Mouse (Mus musculus) Muller cell, postnatal 12 days (primary cell): ENCODE results near the gene Ube2f.

Experiments
- DNase-seq: peaks from one replicate; pipeline ENCODE4 v3.0.0-alpha.2; 2015; ENCODE audit errors: inconsistent ontology term

Gene Ube2f

DNA sequence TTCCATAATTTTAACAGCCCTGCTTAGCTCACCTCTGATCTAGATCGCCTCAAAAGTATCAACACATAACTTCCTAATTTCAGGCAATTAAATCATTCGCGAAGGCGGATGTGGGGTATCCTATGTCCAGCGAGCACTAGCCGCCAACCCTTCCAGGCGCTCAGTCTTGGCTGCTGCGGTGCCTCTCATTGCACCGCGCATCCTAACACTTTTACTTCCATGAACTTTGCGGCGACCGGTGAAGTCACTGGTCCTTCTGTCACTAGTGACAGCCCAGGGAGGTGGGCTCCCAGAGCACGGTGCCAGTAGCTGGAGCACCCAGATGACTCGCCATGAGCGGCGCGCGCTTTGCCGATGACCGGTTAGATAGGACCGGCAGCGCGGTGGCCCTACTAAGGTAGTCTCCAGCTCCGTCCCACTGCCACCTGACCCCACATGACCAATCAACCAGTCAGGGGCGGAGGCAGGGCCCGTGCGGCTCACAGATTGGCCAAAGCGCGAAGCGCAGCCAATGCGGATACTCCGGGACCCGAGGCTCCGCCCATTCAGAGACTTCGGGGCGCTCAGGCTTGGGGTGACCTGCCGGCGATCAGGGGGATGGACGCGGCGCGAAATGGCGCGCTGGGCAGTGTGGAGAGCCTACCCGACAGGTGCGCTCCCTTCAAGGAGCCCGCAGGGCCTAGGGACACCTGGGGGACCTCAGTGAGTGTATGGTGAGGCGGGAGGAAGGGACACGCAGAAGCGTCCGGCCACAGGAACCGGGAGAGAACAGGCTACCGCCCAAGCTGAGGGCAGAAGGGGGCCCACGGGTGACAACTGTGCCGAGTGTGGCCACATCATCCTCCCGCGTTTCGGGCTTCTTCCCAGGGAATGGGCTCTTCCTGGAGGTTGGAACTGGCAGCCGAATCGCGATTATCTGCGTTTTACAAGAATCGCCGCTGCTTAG lies 48.0 kb downstream of the Ube2f start, which contains the start of gene Scly:
Scly (plus strand) TSS at position 540 of the 946 bp plus-strand sequence.
- peak; percentile 97 for DNase-seq

DNA sequence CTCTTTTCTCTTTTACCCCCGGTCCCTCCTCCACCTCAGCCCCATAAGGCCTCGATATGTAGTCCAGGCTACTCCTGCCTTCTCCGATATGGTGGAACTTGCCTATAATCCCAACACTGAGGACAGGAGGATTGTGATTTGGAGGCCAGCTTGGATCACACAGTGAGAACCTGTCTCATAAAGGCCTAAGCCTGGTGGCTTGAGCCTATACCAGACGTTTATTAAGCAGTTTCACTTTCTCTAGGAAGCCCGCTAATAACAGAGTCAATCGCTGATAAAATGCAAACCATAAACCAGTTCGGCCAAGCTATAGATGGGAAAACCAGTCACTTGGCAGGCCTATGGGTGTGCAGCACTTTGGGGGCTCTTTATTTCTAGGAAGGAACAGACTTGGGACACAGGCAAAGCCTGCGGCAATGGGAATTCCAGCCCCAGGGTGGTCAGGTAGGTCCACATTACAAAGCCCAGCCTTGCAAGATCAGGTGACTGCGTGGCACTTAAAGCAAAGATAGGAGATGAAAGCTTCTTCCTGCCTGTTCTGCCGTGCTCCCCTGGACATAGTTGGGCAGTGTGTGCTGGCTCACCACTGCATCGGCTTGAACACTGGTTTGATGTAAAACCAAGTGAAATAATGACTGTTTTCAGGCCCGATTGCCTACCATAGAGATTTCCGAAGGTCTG lies 49.1 kb downstream of the Ube2f start:
- peak; percentile 11 for DNase-seq

- DNase-seq = peak; percentile 19
These were observed 49.8 kb downstream of the Ube2f start for GRCm38 (mm10) chr1:91299707-91300426.

GRCm38 (mm10) chr1:91301206-91301920 lies 51.3 kb downstream of the Ube2f start:
- no peak for DNase-seq

- no peak for DNase-seq
These were observed 51.9 kb downstream of the Ube2f start for GRCm38 (mm10) chr1:91302021-91302420.

DNA sequence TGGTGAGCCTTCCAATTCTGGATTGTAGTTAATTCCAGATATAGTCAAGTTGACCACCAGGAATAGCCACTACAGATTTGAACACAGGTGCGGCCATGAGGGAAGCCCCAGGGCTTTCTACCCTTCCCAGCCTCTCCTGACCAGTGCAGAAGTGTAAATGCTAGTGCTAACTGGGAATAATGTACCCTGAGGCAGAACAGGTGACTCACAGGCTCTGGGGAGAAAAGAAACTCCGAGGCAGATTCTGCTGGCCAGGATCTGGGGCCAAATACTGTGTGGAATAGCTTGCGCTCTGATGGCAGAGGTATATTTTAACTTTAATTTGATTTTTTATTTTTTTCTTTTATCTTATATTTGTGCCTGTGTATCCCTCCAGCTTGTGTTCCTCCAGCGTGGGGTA lies 54.5 kb downstream of the Ube2f start:
- no peak for DNase-seq

- no peak for DNase-seq
These were observed 59.4 kb downstream of the Ube2f start for GRCm38 (mm10) chr1:91309366-91310085.

- no peak for DNase-seq
These were observed 62.2 kb downstream of the Ube2f start for GRCm38 (mm10) chr1:91312273-91312672.

DNA sequence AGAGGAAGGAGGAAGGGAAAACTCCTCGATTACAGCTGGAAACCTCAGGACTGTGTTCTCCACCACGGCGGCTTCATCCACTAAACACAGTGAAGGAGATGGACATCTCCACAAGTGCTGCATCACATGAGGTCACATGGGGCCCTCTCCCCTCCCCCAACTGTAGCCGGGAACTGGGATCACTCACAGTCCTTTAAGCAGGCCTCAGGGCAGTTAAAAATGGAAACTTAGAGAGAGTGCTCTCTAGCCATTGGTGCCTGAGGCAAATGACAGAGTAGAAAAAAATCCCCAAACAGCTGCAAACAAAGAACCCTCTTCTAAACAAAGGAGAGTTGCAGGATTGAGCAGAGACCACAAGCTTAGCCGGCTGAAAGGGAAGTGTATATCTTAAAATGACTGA lies 63.1 kb downstream of the Ube2f start:
- DNase-seq = peak; percentile 78

- DNase-seq = no peak
These were observed 67.6 kb downstream of the Ube2f start for GRCm38 (mm10) chr1:91317656-91318055.

GRCm38 (mm10) chr1:91321760-91322438 lies 71.8 kb downstream of the Ube2f start, which contains the start of gene Espnl:
Gene Espnl, plus strand, starts transcription at chr1:91322075.
- DNase-seq = no peak

GRCm38 (mm10) chr1:91324646-91325045 lies 74.5 kb downstream of the Ube2f start:
- no peak for DNase-seq

DNA sequence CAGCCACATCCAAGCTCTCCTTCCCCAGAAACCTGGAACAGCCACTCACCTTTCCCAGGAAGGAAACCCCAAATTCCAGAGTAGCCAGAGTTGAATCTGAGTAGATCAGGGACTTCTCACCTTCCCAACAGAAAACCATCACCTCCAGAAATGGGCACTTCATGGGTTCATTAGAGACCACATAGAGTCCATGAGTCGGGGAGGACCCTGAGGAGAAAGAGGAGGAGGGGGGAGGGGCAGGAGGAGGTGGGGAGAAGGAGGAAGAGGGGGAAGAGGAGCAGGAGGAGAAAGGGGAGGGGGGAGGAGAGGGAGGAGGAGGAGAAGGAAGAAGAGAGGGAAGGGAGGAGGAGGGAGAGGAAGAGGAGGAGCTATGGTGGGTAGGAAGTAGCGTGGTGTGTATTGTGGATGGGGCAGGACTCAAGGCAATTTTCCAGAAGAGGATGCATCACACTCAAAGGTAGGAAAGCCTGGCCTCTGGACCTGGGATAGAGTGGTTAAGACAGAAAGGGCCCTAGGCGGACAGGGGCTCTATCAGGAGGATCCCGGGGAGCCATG lies 75.5 kb downstream of the Ube2f start:
- DNase-seq = no peak

DNA sequence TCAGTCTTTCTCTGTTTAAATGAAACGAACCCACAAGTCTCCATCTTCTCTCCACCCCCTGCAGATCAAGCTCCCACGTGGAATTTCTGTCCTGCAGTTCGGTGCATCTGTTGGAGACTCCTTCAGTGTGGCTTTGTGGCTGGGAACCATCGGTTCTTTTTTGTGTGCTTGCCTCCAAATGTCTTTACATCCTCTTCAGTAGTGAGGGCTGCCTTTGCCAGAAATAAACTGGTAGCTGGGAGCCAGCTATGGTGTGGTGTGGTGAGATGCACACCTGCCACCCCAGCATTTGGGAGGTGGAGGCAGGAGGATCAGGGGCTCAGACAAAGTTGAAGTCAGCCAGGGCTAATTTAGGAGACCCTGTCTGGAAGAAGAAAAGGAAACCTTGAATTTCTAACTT lies 82.0 kb downstream of the Ube2f start:
- no peak for DNase-seq

GRCm38 (mm10) chr1:91333582-91333981 lies 83.5 kb downstream of the Ube2f start:
- no peak for DNase-seq

DNA sequence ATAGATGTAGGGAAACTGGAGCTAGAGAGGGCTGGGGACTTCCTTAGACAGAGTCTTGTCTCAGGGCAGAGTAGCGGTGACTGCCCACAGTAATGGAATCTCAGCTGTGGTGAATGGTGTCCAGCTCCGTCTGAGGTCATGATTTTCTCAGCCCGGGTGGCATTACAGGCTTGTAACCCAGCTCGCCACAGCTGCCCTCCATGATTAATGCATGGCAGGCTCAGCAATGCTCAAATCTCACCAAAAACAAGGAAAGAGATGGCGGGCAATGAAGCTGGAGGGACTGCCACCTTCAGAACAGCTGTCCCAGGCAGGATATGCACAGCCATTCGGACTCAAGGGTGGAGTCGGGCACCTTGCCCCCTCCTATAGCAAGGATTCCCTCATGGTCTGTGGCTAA lies 87.3 kb downstream of the Ube2f start:
- no peak for DNase-seq
